Mouse (Mus musculus): ENCODE data around the gene Cep164. TPM values are rescaled to one million over a fixed set of nuclear protein-coding genes. Genes with fewer than 3 reads are reported as not detected.

Cep164 gene
- polyA plus RNA-seq, 1 experiment from 2014 or later = 16.5 TPM

DNA sequence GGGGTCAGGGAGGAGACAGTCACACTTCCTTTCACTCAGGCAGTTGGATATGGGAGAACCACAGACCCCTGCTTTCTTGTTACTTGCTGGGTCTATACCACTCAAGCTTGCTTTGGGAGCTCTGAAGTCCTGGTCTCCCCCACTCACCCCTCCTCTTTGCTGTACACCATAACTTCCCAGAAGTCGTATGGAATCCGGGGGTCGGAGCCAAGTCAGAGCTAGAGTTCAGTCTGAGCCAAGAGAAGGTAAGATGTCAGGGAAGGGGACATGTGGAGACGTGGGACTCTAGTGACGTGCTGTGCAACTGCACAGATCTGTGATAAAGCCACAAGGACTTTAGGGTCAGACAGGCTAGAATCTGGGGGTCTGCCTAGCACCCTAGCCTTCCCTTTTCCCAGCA is 11.8 kb upstream of the Cep164 start:
- TF ChIP-seq CTCF (IDR thresholded peaks at IDR 0.05) (no peak), EP300 (IDR thresholded peaks at IDR 0.05) (no peak)
- peak; percentile 10 for DNase-seq (ENCODE audit: low spot score)
- peak overlapping the region; percentile 60; the same call in 1 of the 2 replicates for H3K4me3 ChIP-seq (ENCODE audit: low read depth, low read length)
- no peak overlapping the region for H3K27ac ChIP-seq (ENCODE audit: low read length)
- H3K9me3 ChIP-seq (ENCODE audit: low read length) = no peaks in the 10 kb centered on the region
- H3K4me1 ChIP-seq (ENCODE audit: insufficient read depth, low read depth, low read length) = peaks cover 13% of the 10 kb centered on the region; the same call in 1 of the 2 replicates
- ATAC-seq = no peak
- peak overlapping the region; percentile 93 for H3K4me2 ChIP-seq (replicated peaks; ENCODE audit: low read depth, low read length)
- no peaks in the 10 kb centered on the region for H3K27me3 ChIP-seq (replicated peaks; ENCODE audit: insufficient read depth, low read length)
- whole genome bisulfite sequencing = 33% methylated on average over 5 of the region's 5 CpGs
- H3K9ac ChIP-seq (replicated peaks; ENCODE audit: low read depth) = no peak overlapping the region; the same call in 1 of the 2 replicates
- H3K36me3 ChIP-seq (ENCODE audit: insufficient read depth, low read length) = no peaks in the 10 kb centered on the region

DNA sequence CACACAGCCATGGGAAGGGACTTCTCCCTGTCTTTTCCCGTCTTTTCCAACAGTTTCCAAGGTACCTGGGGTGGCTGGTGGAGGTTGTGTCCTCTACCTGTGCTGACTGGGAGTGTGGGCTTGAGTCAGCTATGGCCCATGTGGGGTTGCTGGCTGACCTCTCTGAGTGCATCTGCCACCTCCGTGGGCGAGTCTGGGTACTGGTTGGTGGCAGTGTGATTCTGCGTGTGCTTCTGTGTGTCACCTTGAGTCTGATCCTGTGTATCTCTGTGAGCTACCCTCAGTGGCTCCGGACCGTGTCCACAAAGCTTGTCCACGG is 11.4 kb upstream of the Cep164 start:
- no peaks in the 10 kb centered on the region for H3K27me3 ChIP-seq (replicated peaks; ENCODE audit: insufficient read depth, low read length)
- no peaks in the 10 kb centered on the region for H3K36me3 ChIP-seq (ENCODE audit: insufficient read depth, low read length)
- peaks cover 13% of the 10 kb centered on the region; the same call in 1 of the 2 replicates for H3K4me1 ChIP-seq (ENCODE audit: insufficient read depth, low read depth, low read length)
- H3K27ac ChIP-seq (ENCODE audit: low read length) = no peak overlapping the region
- no peak overlapping the region for H3K9ac ChIP-seq (replicated peaks; ENCODE audit: low read depth)
- no peak for TF ChIP-seq EP300 (IDR thresholded peaks at IDR 0.05)
- no peak for TF ChIP-seq CTCF (IDR thresholded peaks at IDR 0.05)
- no peak for DNase-seq (ENCODE audit: low spot score)
- H3K9me3 ChIP-seq (ENCODE audit: low read length) = no peaks in the 10 kb centered on the region
- H3K4me2 ChIP-seq (replicated peaks; ENCODE audit: low read depth, low read length) = peak overlapping the region; percentile 93
- peak overlapping the region; percentile 60; the same call in 1 of the 2 replicates for H3K4me3 ChIP-seq (ENCODE audit: low read depth, low read length)
- 65% methylated on average over 7 of the region's 7 CpGs for WGBS
- no peak for ATAC-seq

DNA sequence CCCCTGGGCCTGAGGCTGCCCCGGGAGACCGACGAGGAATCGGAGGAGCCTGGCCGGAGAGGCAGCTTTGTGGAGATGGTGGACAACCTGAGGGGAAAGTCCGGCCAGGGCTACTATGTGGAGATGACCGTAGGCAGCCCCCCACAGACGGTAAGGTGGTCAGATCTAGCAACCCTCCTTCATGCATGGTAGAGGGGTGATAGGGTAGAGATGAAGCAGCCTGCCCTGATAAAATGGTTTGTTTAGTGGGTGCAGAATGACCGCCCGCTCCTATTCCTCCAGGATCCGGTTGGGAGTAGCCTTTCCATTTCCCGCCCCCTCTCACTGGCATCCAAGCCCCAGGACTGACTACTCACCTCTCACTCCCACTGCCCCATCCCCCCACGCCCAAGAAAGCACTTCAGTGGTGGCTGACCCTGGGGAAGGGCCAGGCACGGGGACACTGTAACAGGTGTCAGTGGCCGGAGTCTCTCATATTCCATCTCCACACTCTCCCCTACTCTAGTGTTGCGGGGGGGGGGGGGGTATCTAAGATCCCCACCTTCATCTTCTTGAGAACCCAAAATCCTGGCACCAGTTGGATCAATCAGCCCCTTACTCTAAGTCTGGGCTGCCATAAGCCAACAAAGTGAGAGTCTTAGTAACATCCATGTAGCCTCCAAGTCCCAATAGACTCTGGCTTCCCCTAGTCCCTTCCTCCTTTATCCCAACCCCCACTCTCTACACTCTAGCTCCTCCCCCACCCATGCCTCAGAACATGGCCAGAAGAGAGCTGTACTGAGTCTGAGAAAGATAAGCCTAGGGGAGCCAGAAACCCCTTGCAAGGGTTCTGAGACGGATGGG is 10.9 kb upstream of the Cep164 start:
- DNase-seq (ENCODE audit: low spot score) = peak; percentile 26
- Histone ChIP-seq H3K4me1 (ENCODE audit: insufficient read depth, low read depth, low read length) (peaks cover 13% of the 10 kb centered on the region; the same call in 1 of the 2 replicates), H3K9me3 (ENCODE audit: low read length) (no peaks in the 10 kb centered on the region), H3K4me3 (ENCODE audit: low read depth, low read length) (peak overlapping the region; percentile 60), H3K9ac (replicated peaks; ENCODE audit: low read depth) (peak overlapping the region; percentile 46), H3K27me3 (replicated peaks; ENCODE audit: insufficient read depth, low read length) (no peaks in the 10 kb centered on the region), H3K27ac (ENCODE audit: low read length) (0 out of 2 replicates have a peak overlapping the region, but pooled peaks have one; percentile 6), H3K36me3 (ENCODE audit: insufficient read depth, low read length) (no peaks in the 10 kb centered on the region), H3K4me2 (replicated peaks; ENCODE audit: low read depth, low read length) (peak overlapping the region; percentile 93)
- WGBS = 11% methylated on average over 15 of the region's 17 CpGs
- peak; percentile 38 for ATAC-seq
- TF ChIP-seq CTCF (IDR thresholded peaks at IDR 0.05) = no peak
- no peak for TF ChIP-seq EP300 (IDR thresholded peaks at IDR 0.05)

DNA sequence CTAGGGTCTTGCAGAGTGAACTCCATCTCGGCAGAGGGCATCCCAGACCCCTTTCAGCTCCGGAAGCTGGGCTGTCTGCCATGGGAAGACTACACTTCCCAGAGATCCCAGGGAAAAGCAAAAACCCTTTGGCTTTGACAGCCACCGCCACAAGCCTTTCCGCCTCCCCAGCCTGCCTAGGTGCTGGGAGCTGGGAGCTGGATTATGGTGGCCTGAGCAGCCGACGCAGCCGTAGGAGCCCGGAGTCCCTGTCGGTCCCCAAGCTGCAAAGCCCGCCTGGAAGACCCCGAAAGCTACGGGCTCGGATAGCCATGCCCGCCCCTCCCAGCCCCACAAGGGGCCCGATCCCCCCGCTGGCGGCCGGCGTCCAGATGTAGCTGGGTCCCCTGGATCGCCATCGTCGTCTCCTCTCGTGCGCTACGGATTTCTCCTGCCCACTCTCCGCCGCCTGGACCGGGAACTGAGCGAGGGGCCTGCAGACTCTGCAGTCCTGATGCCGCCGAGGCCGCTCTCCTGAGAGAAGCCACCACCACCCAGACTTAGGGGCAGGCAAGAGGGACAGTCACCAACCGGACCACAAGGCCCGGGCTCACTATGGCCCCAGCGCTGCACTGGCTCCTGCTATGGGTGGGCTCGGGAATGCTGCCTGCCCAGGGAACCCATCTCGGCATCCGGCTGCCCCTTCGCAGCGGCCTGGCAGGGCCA is 10.1 kb upstream of the Cep164 start, which contains the start of gene Bace1:
Gene Bace1, plus strand, starts transcription at position 147 of the 705 bp plus-strand sequence.
- Histone ChIP-seq H3K4me2 (replicated peaks; ENCODE audit: low read depth, low read length) (peak within 1 kb of the TSS; percentile 93), H3K27me3 (replicated peaks; ENCODE audit: insufficient read depth, low read length) (no peaks in the 10 kb centered on the region), H3K27ac (ENCODE audit: low read length) (peak within 1 kb of the TSS; percentile 6; the same call in 1 of the 2 replicates), H3K4me1 (ENCODE audit: insufficient read depth, low read depth, low read length) (peaks cover 13% of the 10 kb centered on the region; the same call in 1 of the 2 replicates), H3K9me3 (ENCODE audit: low read length) (no peaks in the 10 kb centered on the region), H3K36me3 (ENCODE audit: insufficient read depth, low read length) (no peaks in the 10 kb centered on the region), H3K9ac (replicated peaks; ENCODE audit: low read depth) (peak within 1 kb of the TSS; percentile 46), H3K4me3 (ENCODE audit: low read depth, low read length) (peak within 1 kb of the TSS; percentile 60)
- TF ChIP-seq EP300 (IDR thresholded peaks at IDR 0.05) = no peak
- TF ChIP-seq CTCF (IDR thresholded peaks at IDR 0.05) = peak; percentile 56
- WGBS = 1% methylated on average over 39 of the region's 40 CpGs
- DNase-seq (ENCODE audit: low spot score) (peak; percentile 90), ATAC-seq (peak; percentile 86)

DNA sequence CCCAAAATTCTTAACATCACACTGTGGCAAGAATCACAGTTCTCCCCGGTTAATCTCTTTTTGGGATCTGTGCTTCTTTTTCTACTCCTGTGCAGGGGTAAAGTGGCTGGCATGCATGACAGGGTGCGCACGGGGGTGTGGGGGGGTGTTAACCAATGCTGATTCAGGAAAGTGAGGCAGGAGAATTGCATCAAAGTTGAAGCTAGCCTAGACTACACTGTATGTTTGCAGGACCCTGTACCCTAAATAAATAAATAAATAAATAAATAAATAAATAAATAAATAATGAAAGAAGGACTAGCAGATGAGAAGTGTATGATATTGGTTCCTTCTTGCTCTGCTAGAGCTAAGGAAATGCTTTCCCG is 9.6 kb upstream of the Cep164 start:
- Histone ChIP-seq H3K27ac (ENCODE audit: low read length) (no peak overlapping the region), H3K4me2 (replicated peaks; ENCODE audit: low read depth, low read length) (peak overlapping the region; percentile 93), H3K9ac (replicated peaks; ENCODE audit: low read depth) (no peak overlapping the region; the same call in 1 of the 2 replicates), H3K27me3 (replicated peaks; ENCODE audit: insufficient read depth, low read length) (no peaks in the 10 kb centered on the region), H3K4me3 (ENCODE audit: low read depth, low read length) (peak overlapping the region; percentile 60), H3K36me3 (ENCODE audit: insufficient read depth, low read length) (no peaks in the 10 kb centered on the region), H3K4me1 (ENCODE audit: insufficient read depth, low read depth, low read length) (peaks cover 13% of the 10 kb centered on the region; the same call in 1 of the 2 replicates), H3K9me3 (ENCODE audit: low read length) (no peaks in the 10 kb centered on the region)
- 20% methylated on average over 4 of the region's 4 CpGs for WGBS
- DNase-seq (ENCODE audit: low spot score) (no peak), ATAC-seq (no peak)
- TF ChIP-seq EP300 (IDR thresholded peaks at IDR 0.05) (no peak), CTCF (IDR thresholded peaks at IDR 0.05) (no peak)

DNA sequence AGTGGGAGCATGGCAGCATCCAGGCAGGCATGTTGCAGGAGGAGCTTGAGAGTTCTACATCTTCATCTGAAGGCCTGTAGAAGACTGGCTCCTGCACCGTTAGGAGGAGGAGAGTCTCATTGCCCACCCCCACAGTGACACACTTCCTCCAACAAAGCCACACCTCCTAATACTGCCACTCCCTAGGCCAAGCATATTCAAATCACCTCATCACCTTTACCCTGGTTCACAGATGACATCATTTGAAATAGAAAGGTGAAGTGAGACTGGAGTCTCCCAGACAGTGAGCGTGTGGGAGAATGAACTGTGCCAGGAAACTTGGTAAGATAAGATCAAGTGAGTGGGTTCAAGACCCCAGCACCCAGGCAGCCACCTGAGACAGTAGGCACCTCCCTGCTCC is 5.0 kb upstream of the Cep164 start:
- H3K9ac ChIP-seq (replicated peaks; ENCODE audit: low read depth) = no peak overlapping the region
- H3K4me3 ChIP-seq (ENCODE audit: low read depth, low read length) = no peak overlapping the region
- TF ChIP-seq EP300 (IDR thresholded peaks at IDR 0.05) (no peak), CTCF (IDR thresholded peaks at IDR 0.05) (no peak)
- ATAC-seq (no peak), DNase-seq (ENCODE audit: low spot score) (no peak)
- no peak overlapping the region for H3K27ac ChIP-seq (ENCODE audit: low read length)
- no peaks in the 10 kb centered on the region for H3K4me1 ChIP-seq (ENCODE audit: insufficient read depth, low read depth, low read length)
- no peaks in the 10 kb centered on the region for H3K27me3 ChIP-seq (replicated peaks; ENCODE audit: insufficient read depth, low read length)
- WGBS = 83% methylated on average over 2 of the region's 2 CpGs
- no peaks in the 10 kb centered on the region for H3K36me3 ChIP-seq (ENCODE audit: insufficient read depth, low read length)
- H3K9me3 ChIP-seq (ENCODE audit: low read length) = 0 out of 2 replicates have a peak, but pooled peaks cover 3% of the 10 kb centered on the region
- H3K4me2 ChIP-seq (replicated peaks; ENCODE audit: low read depth, low read length) = no peak overlapping the region

Data from lung, postnatal 0 days (tissue).